Mouse (Mus musculus) heart, adult 2 months (tissue): ENCODE measurements around the gene Mylk2.

Experiments
- CTCF ChIP-seq: fragments of 200-600 bp; IDR thresholded peaks from 2 replicates; pipeline ENCODE4 v1.8.1; 2022; ENCODE audit warnings: antibody characterized with exemption, mild to moderate bottlenecking, moderate library complexity
- EP300 ChIP-seq: fragments of 200-500 bp; IDR thresholded peaks from 2 replicates; pipeline ENCODE4 v1.6.1; 2011; ENCODE audit warnings: low read depth, low read length, control low read depth; ENCODE audit not compliant: insufficient read depth
- POLR2A ChIP-seq: fragments of 200-500 bp; IDR thresholded peaks from 2 replicates; pipeline ENCODE4 v1.6.1; 2011; ENCODE audit warnings: mild to moderate bottlenecking, low read depth, low read length, control low read depth; ENCODE audit not compliant: insufficient read depth

- TF ChIP-seq CTCF (no peak), EP300 (no peak), POLR2A (no peak)
Observed at GRCm38 (mm10) chr2:152958116-152958515, 47.0 kb downstream of the Mylk2 start.
